Mouse (Mus musculus) megakaryocyte progenitor cell, adult 5-6 weeks (primary cell): ENCODE measurements at regions not wholly inside any gene's neighbourhood (a gene's known extent, or its start where the extent isn't known, plus 50 kb on each side); places are given as distances from the start of the nearest gene placed in this dataset.
A peak's percentile ranks its signal among the peaks of the same experiment; 100 is the strongest.

Experiments used
- ATAC-seq: replicated peaks from 2 replicates; pipeline ENCODE4 v1.8.0; 2016; ENCODE audit warnings: mild to moderate bottlenecking, moderate TSS enrichment, inconsistent platforms; ENCODE audit not compliant: poor library complexity

- ATAC-seq = peak; percentile 80
Measured at GRCm38 (mm10) chr6:26709324-26709723, 900.3 kb upstream of the Pot1a start.

- no peak for ATAC-seq
Measured at GRCm38 (mm10) chr6:26708880-26709279, 899.8 kb upstream of the Pot1a start.

GRCm38 (mm10) chr6:26707974-26708867, 899.2 kb upstream of the Pot1a start:
- ATAC-seq = no peak
